Mouse (Mus musculus): Measurements from ENCODE around the gene Gata2. TPM values are rescaled to one million over a fixed set of nuclear protein-coding genes. Genes with fewer than 3 reads are reported as not detected.
A peak's percentile ranks its signal among the peaks of the same experiment; 100 is the strongest.

The Gata2 gene
- polyA plus RNA-seq, 1 experiment = 3.0 TPM

DNA sequence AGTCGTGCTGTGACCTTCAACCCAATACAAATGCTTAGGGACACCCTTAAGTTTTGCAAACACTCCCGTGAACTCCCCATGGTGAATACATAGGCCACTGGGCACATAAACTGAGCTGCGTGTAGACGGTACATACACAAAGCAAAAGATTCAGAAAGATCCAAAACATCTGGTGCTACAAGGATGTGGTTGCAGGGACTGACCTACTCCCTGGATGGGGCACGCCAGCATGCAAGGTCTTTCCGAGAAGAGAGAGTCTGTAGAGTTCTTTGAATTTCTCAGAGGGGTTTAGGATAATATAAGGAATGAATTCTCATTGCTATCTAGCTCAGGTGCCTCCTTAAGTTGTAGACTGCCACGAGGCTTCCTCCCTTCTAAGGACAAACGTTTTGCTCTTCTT, 935 bp upstream of the Gata2 start:
- Histone ChIP-seq H3K36me3 (ENCODE audit: control insufficient read depth, insufficient read depth, low read length) (no peaks in the 10 kb centered on the region), H3K27ac (ENCODE audit: control insufficient read depth, insufficient read depth, low read length) (no peak overlapping the region), H3K27me3 (ENCODE audit: control insufficient read depth, insufficient read depth, low read length) (peaks cover 14% of the 10 kb centered on the region), H3K4me1 (replicated peaks; ENCODE audit: control insufficient read depth, insufficient read depth, low read length) (no peaks in the 10 kb centered on the region; the same call in 1 of the 2 replicates), H3K4me3 (ENCODE audit: control insufficient read depth, insufficient read depth, low read length) (no peak overlapping the region)
- 47% methylated on average over 8 of the region's 8 CpGs for WGBS
- TF ChIP-seq CTCF (IDR thresholded peaks at IDR 0.05; ENCODE audit: borderline replicate concordance, control insufficient read depth, extremely low read depth, insufficient read depth, low read length, poor library complexity) (no peak), POLR2A (IDR thresholded peaks at IDR 0.05; ENCODE audit: control insufficient read depth, extremely low read depth, insufficient read depth, low read length, poor library complexity) (no peak)
- no peak for DNase-seq

GRCm38 (mm10) chr6:88194053-88194977, 624 bp downstream of the Gata2 start:
- no peak overlapping the region for H3K4me3 ChIP-seq (ENCODE audit: control insufficient read depth, insufficient read depth, low read length)
- H3K4me1 ChIP-seq (replicated peaks; ENCODE audit: control insufficient read depth, insufficient read depth, low read length) = peaks cover 1% of the 10 kb centered on the region; the same call in 1 of the 2 replicates
- WGBS = 16% methylated on average over 58 of the region's 58 CpGs
- no peak overlapping the region for H3K27ac ChIP-seq (ENCODE audit: control insufficient read depth, insufficient read depth, low read length)
- DNase-seq = peak; percentile 19
- TF ChIP-seq POLR2A (IDR thresholded peaks at IDR 0.05; ENCODE audit: control insufficient read depth, extremely low read depth, insufficient read depth, low read length, poor library complexity) (no peak), CTCF (IDR thresholded peaks at IDR 0.05; ENCODE audit: borderline replicate concordance, control insufficient read depth, extremely low read depth, insufficient read depth, low read length, poor library complexity) (no peak)
- peaks cover 17% of the 10 kb centered on the region for H3K27me3 ChIP-seq (ENCODE audit: control insufficient read depth, insufficient read depth, low read length)
- H3K36me3 ChIP-seq (ENCODE audit: control insufficient read depth, insufficient read depth, low read length) = no peaks in the 10 kb centered on the region

- no peak overlapping the region for H3K4me3 ChIP-seq (ENCODE audit: control insufficient read depth, insufficient read depth, low read length)
- H3K27me3 ChIP-seq (ENCODE audit: control insufficient read depth, insufficient read depth, low read length) = peaks cover 19% of the 10 kb centered on the region
- H3K4me1 ChIP-seq (replicated peaks; ENCODE audit: control insufficient read depth, insufficient read depth, low read length) = peaks cover 4% of the 10 kb centered on the region; the same call in 1 of the 2 replicates
- H3K36me3 ChIP-seq (ENCODE audit: control insufficient read depth, insufficient read depth, low read length) = no peaks in the 10 kb centered on the region
- 83% methylated on average over 7 of the region's 7 CpGs for WGBS
- no peak overlapping the region for H3K27ac ChIP-seq (ENCODE audit: control insufficient read depth, insufficient read depth, low read length)
- TF ChIP-seq CTCF (IDR thresholded peaks at IDR 0.05; ENCODE audit: borderline replicate concordance, control insufficient read depth, extremely low read depth, insufficient read depth, low read length, poor library complexity) (no peak), POLR2A (IDR thresholded peaks at IDR 0.05; ENCODE audit: control insufficient read depth, extremely low read depth, insufficient read depth, low read length, poor library complexity) (no peak)
- no peak for DNase-seq
Observed at GRCm38 (mm10) chr6:88194978-88195325, 1.3 kb downstream of the Gata2 start.

- TF ChIP-seq CTCF (IDR thresholded peaks at IDR 0.05; ENCODE audit: borderline replicate concordance, control insufficient read depth, extremely low read depth, insufficient read depth, low read length, poor library complexity) (no peak), POLR2A (IDR thresholded peaks at IDR 0.05; ENCODE audit: control insufficient read depth, extremely low read depth, insufficient read depth, low read length, poor library complexity) (no peak)
- WGBS = 39% methylated on average over 33 of the region's 33 CpGs
- H3K36me3 ChIP-seq (ENCODE audit: control insufficient read depth, insufficient read depth, low read length) = no peaks in the 10 kb centered on the region
- H3K4me1 ChIP-seq (replicated peaks; ENCODE audit: control insufficient read depth, insufficient read depth, low read length) = peaks cover 4% of the 10 kb centered on the region; the same call in 1 of the 2 replicates
- H3K4me3 ChIP-seq (ENCODE audit: control insufficient read depth, insufficient read depth, low read length) = no peak overlapping the region
- no peak for DNase-seq
- H3K27me3 ChIP-seq (ENCODE audit: control insufficient read depth, insufficient read depth, low read length) = peaks cover 28% of the 10 kb centered on the region
- no peak overlapping the region for H3K27ac ChIP-seq (ENCODE audit: control insufficient read depth, insufficient read depth, low read length)
Observed at GRCm38 (mm10) chr6:88196054-88196732, 2.5 kb downstream of the Gata2 start.

- DNase-seq = no peak
- TF ChIP-seq POLR2A (IDR thresholded peaks at IDR 0.05; ENCODE audit: control insufficient read depth, extremely low read depth, insufficient read depth, low read length, poor library complexity) = no peak
- no peak for TF ChIP-seq CTCF (IDR thresholded peaks at IDR 0.05; ENCODE audit: borderline replicate concordance, control insufficient read depth, extremely low read depth, insufficient read depth, low read length, poor library complexity)
Observed at GRCm38 (mm10) chr6:88196733-88197312, 3.1 kb downstream of the Gata2 start.

More at GRCm38 (mm10) chr6:88196733-88197312, 3.1 kb downstream of the Gata2 start:
- H3K27ac ChIP-seq (ENCODE audit: control insufficient read depth, insufficient read depth, low read length) = no peak overlapping the region
- H3K27me3 ChIP-seq (ENCODE audit: control insufficient read depth, insufficient read depth, low read length) = peaks cover 28% of the 10 kb centered on the region
- no peak overlapping the region for H3K4me3 ChIP-seq (ENCODE audit: control insufficient read depth, insufficient read depth, low read length)
- 5% methylated on average over 44 of the region's 44 CpGs for WGBS
- no peaks in the 10 kb centered on the region for H3K36me3 ChIP-seq (ENCODE audit: control insufficient read depth, insufficient read depth, low read length)
- H3K4me1 ChIP-seq (replicated peaks; ENCODE audit: control insufficient read depth, insufficient read depth, low read length) = peaks cover 4% of the 10 kb centered on the region; the same call in 1 of the 2 replicates
